Mouse (Mus musculus) midbrain, embryonic 12.5 days (tissue): ENCODE results near the gene 1700029J07Rik. TPM values are rescaled to one million over a fixed set of nuclear protein-coding genes. Genes with fewer than 3 reads are reported as not detected.

Source experiments
- polyA plus RNA-seq: library from polyadenylated mRNA; unstranded; fragments of >200 nt; fragmentation: Nextera tagmentation; extraction: Ambion mirVana; gene quantifications from 2 replicates; pipeline ENCODE4 v1.2.1, GENCODE M21; 2016

Gene 1700029J07Rik
- polyA plus RNA-seq, 1 experiment from 2014 or later: 3.6 TPM

Other genes starting within 250 kb of the 1700029J07Rik start
- 23.1 and 30.5 TPM in 2 replicates for gene Pdlim3, start 89.8 kb downstream of the 1700029J07Rik start, polyA plus RNA-seq
- gene Ccdc110, start 40.6 kb downstream of the 1700029J07Rik start, polyA plus RNA-seq: not detected in 2 replicates
- 54.5 and 56.5 TPM in 2 replicates for gene Ufsp2, start 276 bp upstream of the 1700029J07Rik start, polyA plus RNA-seq
- 0.34 and 0.47 TPM in 2 replicates for gene Lrp2bp, start 24.1 kb upstream of the 1700029J07Rik start, polyA plus RNA-seq
- gene Ankrd37, start 30.5 kb upstream of the 1700029J07Rik start, polyA plus RNA-seq: 21.9 and 26.8 TPM in 2 replicates
- 25.5 and 27.6 TPM in 2 replicates for gene Cfap97, start 176.5 kb upstream of the 1700029J07Rik start, polyA plus RNA-seq
- gene Snx25, start 176.9 kb upstream of the 1700029J07Rik start, polyA plus RNA-seq: 4.6 and 5.3 TPM in 2 replicates
- gene Slc25a4, start 236.0 kb upstream of the 1700029J07Rik start, polyA plus RNA-seq: 494 and 521 TPM in 2 replicates